Mouse (Mus musculus): Measurements from ENCODE around the gene Pik3r2.

DNA sequence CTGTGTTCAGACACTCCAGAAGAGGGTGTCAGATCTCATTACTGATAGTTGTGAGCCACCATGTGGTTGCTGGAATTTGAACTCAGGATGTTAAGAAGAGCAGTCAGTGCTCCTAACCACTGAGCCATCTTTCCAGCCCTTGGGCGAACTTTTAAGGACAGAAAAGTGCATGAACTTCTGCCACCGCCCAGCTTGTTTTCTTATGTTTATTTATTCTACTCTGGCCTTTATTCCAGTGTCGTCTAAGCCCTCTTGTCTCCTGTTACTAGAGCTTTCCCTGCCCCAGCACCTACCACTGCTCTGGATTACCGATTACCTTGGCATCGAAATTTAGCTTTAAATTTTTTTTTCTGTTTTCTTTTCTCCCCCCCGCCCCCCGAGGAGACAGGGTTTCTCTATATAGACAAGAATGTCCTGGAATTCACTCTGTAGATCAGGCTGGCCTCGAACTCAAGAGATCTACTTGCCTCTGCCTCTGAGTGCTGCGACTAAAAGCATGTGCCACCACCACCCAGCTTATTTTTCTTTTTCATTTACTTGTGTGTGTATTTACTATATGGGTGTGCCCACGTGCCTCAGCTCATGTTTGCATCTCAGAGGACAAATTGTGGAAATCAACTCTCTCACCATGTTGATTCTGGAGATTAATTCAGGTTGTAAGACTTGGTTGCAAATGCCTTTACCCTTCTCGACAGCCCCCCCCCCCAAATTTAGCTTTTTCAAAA is 26.4 kb upstream of the Pik3r2 start:
- no peak for TF ChIP-seq GATA1 (IDR thresholded peaks at IDR 0.05; ENCODE audit: borderline replicate concordance, low read length)
- no peak for TF ChIP-seq FLI1 (IDR thresholded peaks at IDR 0.05; ENCODE audit: low read length)
